Mouse (Mus musculus) hindbrain, embryonic 11.5 days (tissue): Measurements from ENCODE around the gene Tnrc6a. TPM values are rescaled to one million over a fixed set of nuclear protein-coding genes. Genes with fewer than 3 reads are reported as not detected.

Experiments
- ATAC-seq: fragments of 200-750 bp; cut with Nextera tagmentation; 2 replicates; pipeline ENCODE4 v1.8.0; 2017; ENCODE audit warnings: mild to moderate bottlenecking, moderate TSS enrichment, moderate library complexity; ENCODE audit not compliant: low FRiP score
- DNase-seq: peaks from one replicate; pipeline ENCODE4 v3.0.0-alpha.2; 2015; ENCODE audit warnings: low spot score
- H3K27ac ChIP-seq: fragments of 300-500 bp; sonication (generic); 2 replicates; pipeline ENCODE4 v1.5.1; 2014; ENCODE audit warnings: mild to moderate bottlenecking, low read depth, low read length
- H3K27me3 ChIP-seq: fragments of 300-500 bp; sonication (generic); 2 replicates; pipeline ENCODE4 v1.6.1; 2014; ENCODE audit warnings: mild to moderate bottlenecking, low read length, moderate library complexity, mixed read lengths; ENCODE audit not compliant: control insufficient read depth, insufficient read depth
- H3K36me3 ChIP-seq: fragments of 300-500 bp; sonication (generic); 2 replicates; pipeline ENCODE4 v1.6.1; 2014; ENCODE audit warnings: mild to moderate bottlenecking, low read length, moderate library complexity, mixed read lengths; ENCODE audit not compliant: control insufficient read depth, insufficient read depth
- H3K4me1 ChIP-seq: fragments of 300-500 bp; sonication (generic); replicated peaks from 2 replicates; pipeline ENCODE4 v1.6.1; 2014; ENCODE audit warnings: low read length, mixed read lengths; ENCODE audit not compliant: control insufficient read depth, insufficient read depth
- H3K4me2 ChIP-seq: fragments of 300-500 bp; sonication (generic); replicated peaks from 2 replicates; pipeline ENCODE4 v1.6.1; 2014; ENCODE audit warnings: mild to moderate bottlenecking, low read depth, low read length
- H3K4me3 ChIP-seq: fragments of 300-500 bp; sonication (generic); 2 replicates; pipeline ENCODE4 v1.5.1; 2014; ENCODE audit warnings: low read depth, low read length
- H3K9ac ChIP-seq: fragments of 300-500 bp; sonication (generic); 2 replicates; pipeline ENCODE4 v1.6.1; 2014; ENCODE audit warnings: low read depth, low read length
- H3K9me3 ChIP-seq: fragments of 300-500 bp; sonication (generic); 2 replicates; pipeline ENCODE4 v1.6.1; 2016; ENCODE audit warnings: low read length; ENCODE audit not compliant: control insufficient read depth
- whole genome bisulfite sequencing: fragments of 180-500 bp; shearing (Covaris S2); extraction: QIAGEN DNeasy Blood & Tissue Kit; methylation state at CpG from one replicate; pipeline ENCODE4 v1.1.7; 2014; 5-methylcytosine and 5-hydroxymethylcytosine counted together
- polyA plus RNA-seq: library from polyadenylated mRNA; unstranded; fragments of >200 nt; fragmentation: Nextera tagmentation; extraction: Ambion mirVana; gene quantifications from 2 replicates; pipeline ENCODE4 v1.2.1, GENCODE M21; 2014

Gene Tnrc6a
- polyA plus RNA-seq, 1 experiment from 2014 or later: 61.3 TPM

- no peaks in the 10 kb centered on the region for H3K4me1 ChIP-seq
- no peak overlapping the region for H3K4me3 ChIP-seq
- H3K27me3 ChIP-seq: no peaks in the 10 kb centered on the region
- no peak for DNase-seq
- no peaks in the 10 kb centered on the region for H3K9me3 ChIP-seq
- no peak overlapping the region for H3K27ac ChIP-seq
- no peak overlapping the region for H3K4me2 ChIP-seq
- H3K36me3 ChIP-seq: peaks cover 12% of the 10 kb centered on the region
- WGBS: 96% methylated on average over 10 of the region's 10 CpGs
- no peak overlapping the region for H3K9ac ChIP-seq
- no peak for ATAC-seq
Observed at GRCm38 (mm10) chr7:123162346-123162745, 38.7 kb downstream of the Tnrc6a start.

- ATAC-seq (no peak), DNase-seq (no peak)
- no peaks in the 10 kb centered on the region for H3K4me1 ChIP-seq
- WGBS: 89% methylated on average over 2 of the region's 2 CpGs
- H3K9ac ChIP-seq: no peak overlapping the region
- peaks cover 14% of the 10 kb centered on the region for H3K36me3 ChIP-seq
- H3K27me3 ChIP-seq: no peaks in the 10 kb centered on the region
- no peak overlapping the region for H3K27ac ChIP-seq
- H3K4me2 ChIP-seq: no peak overlapping the region
- no peaks in the 10 kb centered on the region for H3K9me3 ChIP-seq
- no peak overlapping the region for H3K4me3 ChIP-seq
Observed at GRCm38 (mm10) chr7:123167436-123167835, 43.8 kb downstream of the Tnrc6a start.

- Histone ChIP-seq H3K4me3 (no peak overlapping the region), H3K9me3 (no peaks in the 10 kb centered on the region), H3K27ac (no peak overlapping the region), H3K4me1 (no peaks in the 10 kb centered on the region), H3K9ac (no peak overlapping the region), H3K27me3 (no peaks in the 10 kb centered on the region), H3K36me3 (peaks cover 11% of the 10 kb centered on the region; the same call in 1 of the 2 replicates), H3K4me2 (no peak overlapping the region)
- 94% methylated on average over 2 of the region's 2 CpGs for WGBS
- DNase-seq: no peak
- ATAC-seq: no peak
Observed at GRCm38 (mm10) chr7:123169618-123170017, 45.9 kb downstream of the Tnrc6a start.

- Histone ChIP-seq H3K27ac (no peak overlapping the region), H3K4me2 (no peak overlapping the region), H3K36me3 (0 out of 2 replicates have a peak, but pooled peaks cover 2% of the 10 kb centered on the region), H3K9ac (no peak overlapping the region), H3K4me1 (no peaks in the 10 kb centered on the region), H3K9me3 (no peaks in the 10 kb centered on the region), H3K27me3 (no peaks in the 10 kb centered on the region), H3K4me3 (no peak overlapping the region)
- no peak for ATAC-seq
- DNase-seq: no peak
- 95% methylated on average over 5 of the region's 5 CpGs for WGBS
Observed at GRCm38 (mm10) chr7:123172101-123172500, 48.4 kb downstream of the Tnrc6a start.

GRCm38 (mm10) chr7:123177215-123177614 lies 53.5 kb downstream of the Tnrc6a start:
- H3K4me1 ChIP-seq: no peaks in the 10 kb centered on the region
- no peak overlapping the region for H3K27ac ChIP-seq
- no peak overlapping the region for H3K4me3 ChIP-seq
- H3K27me3 ChIP-seq: no peaks in the 10 kb centered on the region
- no peak overlapping the region for H3K4me2 ChIP-seq
- no peak for DNase-seq
- no peaks in the 10 kb centered on the region for H3K9me3 ChIP-seq
- peaks cover 5% of the 10 kb centered on the region; the same call in 1 of the 2 replicates for H3K36me3 ChIP-seq
- no peak overlapping the region for H3K9ac ChIP-seq
- ATAC-seq: no peak

GRCm38 (mm10) chr7:123181787-123182701 lies 58.4 kb downstream of the Tnrc6a start:
- Histone ChIP-seq H3K9me3 (no peaks in the 10 kb centered on the region), H3K27me3 (no peaks in the 10 kb centered on the region), H3K9ac (no peak overlapping the region), H3K27ac (no peak overlapping the region), H3K4me3 (no peak overlapping the region), H3K36me3 (peaks cover 15% of the 10 kb centered on the region), H3K4me2 (no peak overlapping the region), H3K4me1 (no peaks in the 10 kb centered on the region)
- DNase-seq: no peak
- ATAC-seq: no peak
- 90% methylated on average over 20 of the region's 20 CpGs for WGBS

- H3K4me1 ChIP-seq: no peaks in the 10 kb centered on the region
- H3K9ac ChIP-seq: no peak overlapping the region
- no peak overlapping the region for H3K4me3 ChIP-seq
- no peak for DNase-seq
- H3K36me3 ChIP-seq: peaks cover 22% of the 10 kb centered on the region
- H3K27me3 ChIP-seq: no peaks in the 10 kb centered on the region
- ATAC-seq: no peak
- no peak overlapping the region for H3K4me2 ChIP-seq
- no peaks in the 10 kb centered on the region for H3K9me3 ChIP-seq
- WGBS: 96% methylated on average over 1 of the region's 1 CpGs
- H3K27ac ChIP-seq: no peak overlapping the region
Observed at GRCm38 (mm10) chr7:123184891-123185290, 61.2 kb downstream of the Tnrc6a start.

- no peaks in the 10 kb centered on the region for H3K4me1 ChIP-seq
- no peaks in the 10 kb centered on the region for H3K9me3 ChIP-seq
- ATAC-seq (no peak), DNase-seq (no peak)
- WGBS: 92% methylated on average over 6 of the region's 6 CpGs
- no peak overlapping the region for H3K4me2 ChIP-seq
- H3K9ac ChIP-seq: no peak overlapping the region
- H3K4me3 ChIP-seq: no peak overlapping the region
- no peak overlapping the region for H3K27ac ChIP-seq
- H3K27me3 ChIP-seq: no peaks in the 10 kb centered on the region
- H3K36me3 ChIP-seq: peaks cover 26% of the 10 kb centered on the region
Observed at GRCm38 (mm10) chr7:123186463-123186862, 62.8 kb downstream of the Tnrc6a start.

- no peak overlapping the region for H3K27ac ChIP-seq
- H3K27me3 ChIP-seq: no peaks in the 10 kb centered on the region
- ATAC-seq (no peak), DNase-seq (no peak)
- H3K9me3 ChIP-seq: no peaks in the 10 kb centered on the region
- H3K4me1 ChIP-seq: no peaks in the 10 kb centered on the region
- WGBS: 78% methylated on average over 4 of the region's 4 CpGs
- H3K4me3 ChIP-seq: no peak overlapping the region
- H3K36me3 ChIP-seq: peaks cover 30% of the 10 kb centered on the region
- H3K4me2 ChIP-seq: no peak overlapping the region
- no peak overlapping the region for H3K9ac ChIP-seq
Observed at GRCm38 (mm10) chr7:123187246-123187645, 63.6 kb downstream of the Tnrc6a start.
